Mouse (Mus musculus): ENCODE data around the gene Timp4. TPM values are rescaled to one million over a fixed set of nuclear protein-coding genes. Genes with fewer than 3 reads are reported as not detected.

Gene Timp4
- polyA plus RNA-seq, 1 experiment from 2014 or later = 0.05 TPM

DNA sequence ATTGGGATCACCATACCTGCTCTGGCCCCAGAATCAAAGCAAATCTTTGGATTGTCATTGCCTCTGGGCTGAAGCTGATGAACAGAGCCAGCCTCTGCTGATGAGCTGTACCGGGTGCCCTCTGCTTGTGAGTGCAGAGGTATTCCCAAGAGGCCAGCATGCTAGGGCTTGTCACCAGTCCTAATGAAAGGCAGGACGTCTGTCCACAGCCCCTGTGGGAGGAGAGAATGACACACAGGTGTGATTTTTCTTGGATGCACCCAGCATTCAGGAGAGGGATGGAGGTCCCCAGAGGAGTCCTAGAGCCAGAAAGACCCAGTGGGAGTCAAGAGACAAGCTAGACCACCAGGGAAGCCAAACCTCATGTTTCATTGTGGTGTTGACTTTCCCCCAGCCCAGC lies 27.6 kb upstream of the Timp4 start:
- Histone ChIP-seq H3K9me3 (ENCODE audit: control insufficient read depth, low read length) (no peaks in the 10 kb centered on the region), H3K4me2 (no peak overlapping the region), H3K4me3 (ENCODE audit: low read depth, low read length) (no peak overlapping the region), H3K27me3 (ENCODE audit: control insufficient read depth, insufficient read depth, low read length) (no peaks in the 10 kb centered on the region), H3K4me1 (ENCODE audit: control insufficient read depth, insufficient read depth, low read length) (no peaks in the 10 kb centered on the region), H3K9ac (ENCODE audit: low read length) (no peak overlapping the region), H3K36me3 (ENCODE audit: control insufficient read depth, insufficient read depth, low read length) (no peaks in the 10 kb centered on the region), H3K27ac (ENCODE audit: low read depth, low read length) (no peak overlapping the region)
- peak; percentile 14 for DNase-seq (ENCODE audit: low spot score, missing footprints)
- WGBS = 72% methylated on average over 2 of the region's 2 CpGs
- no peak for ATAC-seq (ENCODE audit: low FRiP score)

DNA sequence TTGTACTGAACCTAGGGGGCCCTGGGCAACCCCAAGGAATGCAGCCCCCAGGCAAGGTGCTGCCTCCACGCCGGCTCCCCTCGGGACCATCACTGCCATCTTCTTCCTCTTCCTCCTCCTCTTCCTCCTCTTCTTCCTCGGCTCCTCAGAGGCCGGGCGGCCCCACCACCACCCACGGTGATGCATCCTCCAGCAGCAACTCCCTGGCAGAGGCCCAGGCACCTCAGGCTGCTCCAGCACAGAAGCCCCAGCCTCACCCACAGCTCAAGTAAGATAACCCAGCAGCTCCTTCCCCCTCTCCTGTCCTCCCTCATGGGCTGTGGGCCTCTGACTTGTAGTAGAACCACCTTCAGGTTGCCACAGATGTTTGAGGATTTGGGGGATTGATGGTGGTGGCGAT lies 26.1 kb upstream of the Timp4 start:
- Histone ChIP-seq H3K36me3 (ENCODE audit: control insufficient read depth, insufficient read depth, low read length) (no peaks in the 10 kb centered on the region), H3K4me3 (ENCODE audit: low read depth, low read length) (no peak overlapping the region), H3K4me2 (no peak overlapping the region), H3K27me3 (ENCODE audit: control insufficient read depth, insufficient read depth, low read length) (no peaks in the 10 kb centered on the region), H3K4me1 (ENCODE audit: control insufficient read depth, insufficient read depth, low read length) (no peaks in the 10 kb centered on the region), H3K27ac (ENCODE audit: low read depth, low read length) (no peak overlapping the region), H3K9ac (ENCODE audit: low read length) (no peak overlapping the region), H3K9me3 (ENCODE audit: control insufficient read depth, low read length) (no peaks in the 10 kb centered on the region)
- WGBS = 81% methylated on average over 8 of the region's 8 CpGs
- DNase-seq (ENCODE audit: low spot score, missing footprints) (peak; percentile 35), ATAC-seq (ENCODE audit: low FRiP score) (no peak)

DNA sequence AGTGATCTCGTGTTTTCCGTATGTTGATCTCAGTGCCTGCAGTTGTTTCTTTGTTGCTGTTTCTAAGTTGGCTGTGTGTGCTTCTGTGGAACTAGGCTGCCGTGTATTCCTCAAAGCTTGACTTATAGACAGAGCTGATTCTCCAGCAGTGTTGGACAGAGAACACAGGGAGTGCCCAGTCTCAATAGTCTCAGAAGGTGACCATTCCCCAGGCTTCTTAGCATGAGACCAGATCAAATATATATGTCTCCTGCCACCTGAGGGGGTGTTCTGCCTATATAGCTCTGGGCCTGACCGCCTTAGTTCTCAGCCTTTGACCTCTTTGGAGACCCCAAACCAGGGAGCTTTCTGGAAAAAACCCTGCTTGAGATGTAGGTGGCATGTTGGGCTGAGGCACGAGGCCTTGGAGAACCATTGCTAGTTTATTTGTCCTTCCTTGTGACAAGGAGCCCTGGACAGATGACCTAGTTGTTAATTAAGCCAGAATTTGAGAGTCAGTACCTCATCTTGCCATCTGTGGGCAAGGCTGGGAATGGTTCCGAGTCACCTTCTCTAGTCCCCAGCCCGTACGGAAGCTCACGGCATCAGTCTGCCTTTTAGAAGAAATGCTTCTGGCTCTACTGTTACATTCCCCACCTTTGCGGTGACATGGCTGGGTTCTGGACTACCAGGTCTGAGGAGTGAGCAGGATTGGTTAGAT lies 23.3 kb upstream of the Timp4 start:
- Histone ChIP-seq H3K4me1 (ENCODE audit: control insufficient read depth, insufficient read depth, low read length) (peaks cover 3% of the 10 kb centered on the region; the same call in 1 of the 2 replicates), H3K9me3 (ENCODE audit: control insufficient read depth, low read length) (no peaks in the 10 kb centered on the region), H3K27me3 (ENCODE audit: control insufficient read depth, insufficient read depth, low read length) (no peaks in the 10 kb centered on the region), H3K27ac (ENCODE audit: low read depth, low read length) (no peak overlapping the region), H3K9ac (ENCODE audit: low read length) (no peak overlapping the region), H3K4me2 (no peak overlapping the region), H3K4me3 (ENCODE audit: low read depth, low read length) (no peak overlapping the region), H3K36me3 (ENCODE audit: control insufficient read depth, insufficient read depth, low read length) (no peaks in the 10 kb centered on the region)
- peak; percentile 73 for DNase-seq (ENCODE audit: low spot score, missing footprints)
- no peak for ATAC-seq (ENCODE audit: low FRiP score)
- WGBS = 90% methylated on average over 10 of the region's 10 CpGs

DNA sequence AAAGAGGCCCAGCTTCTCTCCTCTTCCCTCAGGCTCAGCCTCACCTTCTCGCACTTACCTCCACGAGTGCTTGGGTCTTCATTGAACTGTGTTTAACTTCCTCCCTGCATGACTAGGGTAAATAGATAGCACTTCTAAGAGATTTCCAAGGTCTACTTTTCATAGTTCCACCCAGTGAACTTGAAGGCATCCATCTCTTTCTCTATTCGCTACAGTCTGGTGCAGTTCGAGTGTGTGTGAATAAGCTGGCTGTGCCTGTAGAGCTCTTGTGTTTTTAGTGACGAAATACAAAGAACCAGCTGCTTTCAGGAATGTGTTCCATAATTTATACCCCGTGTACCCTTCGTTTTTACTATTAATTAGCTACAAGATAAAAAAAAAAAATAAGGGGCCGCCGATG lies 22.7 kb upstream of the Timp4 start:
- no peaks in the 10 kb centered on the region for H3K27me3 ChIP-seq (ENCODE audit: control insufficient read depth, insufficient read depth, low read length)
- no peak overlapping the region for H3K9ac ChIP-seq (ENCODE audit: low read length)
- WGBS = 91% methylated on average over 9 of the region's 9 CpGs
- H3K27ac ChIP-seq (ENCODE audit: low read depth, low read length) = no peak overlapping the region
- H3K4me3 ChIP-seq (ENCODE audit: low read depth, low read length) = no peak overlapping the region
- no peaks in the 10 kb centered on the region for H3K9me3 ChIP-seq (ENCODE audit: control insufficient read depth, low read length)
- DNase-seq (ENCODE audit: low spot score, missing footprints) = peak; percentile 8
- ATAC-seq (ENCODE audit: low FRiP score) = no peak
- H3K4me2 ChIP-seq = no peak overlapping the region
- H3K36me3 ChIP-seq (ENCODE audit: control insufficient read depth, insufficient read depth, low read length) = no peaks in the 10 kb centered on the region
- H3K4me1 ChIP-seq (ENCODE audit: control insufficient read depth, insufficient read depth, low read length) = peaks cover 3% of the 10 kb centered on the region; the same call in 1 of the 2 replicates

DNA sequence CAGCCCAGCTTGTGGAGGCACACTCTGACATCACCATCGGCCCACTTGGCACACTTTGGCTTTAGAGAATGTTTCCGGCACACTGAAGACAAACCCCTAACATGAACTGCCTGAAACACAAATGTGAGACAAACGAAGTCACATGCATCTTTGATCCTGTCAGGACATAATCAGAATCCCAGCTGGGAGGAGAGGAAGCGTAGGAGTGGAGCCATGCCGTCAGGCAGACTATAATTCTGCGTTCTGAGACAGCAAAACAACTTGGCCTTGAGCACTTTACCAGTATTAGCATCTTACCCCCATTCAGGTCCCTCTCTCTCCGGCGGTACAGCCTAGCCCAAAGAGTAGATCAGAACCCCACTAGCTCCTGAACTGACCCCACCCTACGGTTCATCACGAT lies 21.3 kb upstream of the Timp4 start:
- Histone ChIP-seq H3K9me3 (ENCODE audit: control insufficient read depth, low read length) (no peaks in the 10 kb centered on the region), H3K4me2 (no peak overlapping the region), H3K27ac (ENCODE audit: low read depth, low read length) (no peak overlapping the region), H3K4me3 (ENCODE audit: low read depth, low read length) (no peak overlapping the region), H3K36me3 (ENCODE audit: control insufficient read depth, insufficient read depth, low read length) (no peaks in the 10 kb centered on the region), H3K9ac (ENCODE audit: low read length) (no peak overlapping the region), H3K27me3 (ENCODE audit: control insufficient read depth, insufficient read depth, low read length) (no peaks in the 10 kb centered on the region), H3K4me1 (ENCODE audit: control insufficient read depth, insufficient read depth, low read length) (peaks cover 3% of the 10 kb centered on the region; the same call in 1 of the 2 replicates)
- 91% methylated on average over 10 of the region's 10 CpGs for WGBS
- ATAC-seq (ENCODE audit: low FRiP score) (no peak), DNase-seq (ENCODE audit: low spot score, missing footprints) (peak; percentile 64)

DNA sequence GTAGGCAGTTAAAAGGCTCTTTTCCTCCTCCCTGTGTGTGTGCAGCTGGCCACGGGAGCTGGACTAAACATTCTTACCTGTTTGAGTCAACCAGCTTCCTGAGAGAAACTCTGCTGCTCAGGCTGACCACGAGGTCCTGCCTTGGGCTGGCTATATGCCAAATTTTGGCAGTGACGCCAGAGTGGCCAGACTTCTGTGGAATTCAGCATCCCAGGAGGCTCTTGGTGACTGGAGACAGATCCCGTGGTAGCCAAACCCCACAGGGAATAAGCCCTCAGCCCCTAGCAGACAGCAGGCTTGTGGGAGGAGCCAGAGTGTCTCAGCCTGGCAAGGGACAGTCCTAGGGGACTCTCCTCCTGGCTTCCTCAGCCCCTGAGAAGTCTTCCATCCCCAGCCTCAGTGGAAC lies 19.9 kb upstream of the Timp4 start:
- H3K36me3 ChIP-seq (ENCODE audit: control insufficient read depth, insufficient read depth, low read length) = no peaks in the 10 kb centered on the region
- H3K4me2 ChIP-seq = no peak overlapping the region
- peaks cover 3% of the 10 kb centered on the region; the same call in 1 of the 2 replicates for H3K4me1 ChIP-seq (ENCODE audit: control insufficient read depth, insufficient read depth, low read length)
- H3K4me3 ChIP-seq (ENCODE audit: low read depth, low read length) = no peak overlapping the region
- H3K27me3 ChIP-seq (ENCODE audit: control insufficient read depth, insufficient read depth, low read length) = no peaks in the 10 kb centered on the region
- no peaks in the 10 kb centered on the region for H3K9me3 ChIP-seq (ENCODE audit: control insufficient read depth, low read length)
- 32% methylated on average over 4 of the region's 4 CpGs for WGBS
- DNase-seq (ENCODE audit: low spot score, missing footprints) = peak; percentile 65
- ATAC-seq (ENCODE audit: low FRiP score) = 0 out of 2 replicates have a peak, but pooled peaks have one; percentile 50
- no peak overlapping the region for H3K9ac ChIP-seq (ENCODE audit: low read length)
- no peak overlapping the region for H3K27ac ChIP-seq (ENCODE audit: low read depth, low read length)

DNA sequence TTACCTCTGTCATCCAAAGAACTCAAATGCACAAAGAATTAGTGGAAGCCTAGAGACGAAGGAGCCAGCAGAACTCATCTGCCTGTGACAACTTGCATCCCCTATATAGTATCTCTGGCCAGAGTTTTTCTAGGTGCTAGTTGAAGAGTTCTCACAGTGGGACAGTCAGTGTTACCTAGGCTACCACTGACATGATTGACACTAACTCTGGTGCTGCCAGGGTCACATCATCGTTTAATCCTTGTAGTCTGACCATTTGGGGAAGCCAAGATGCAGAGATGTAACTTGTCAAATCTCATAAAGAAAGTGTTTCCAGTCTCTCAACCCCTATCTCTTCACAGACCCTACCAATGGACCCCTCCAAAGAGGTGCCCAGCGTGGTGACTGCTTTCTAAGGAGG lies 19.3 kb upstream of the Timp4 start:
- DNase-seq (ENCODE audit: low spot score, missing footprints) (peak; percentile 62), ATAC-seq (ENCODE audit: low FRiP score) (no peak)
- no peak overlapping the region for H3K4me2 ChIP-seq
- H3K4me1 ChIP-seq (ENCODE audit: control insufficient read depth, insufficient read depth, low read length) = peaks cover 3% of the 10 kb centered on the region; the same call in 1 of the 2 replicates
- H3K27me3 ChIP-seq (ENCODE audit: control insufficient read depth, insufficient read depth, low read length) = no peaks in the 10 kb centered on the region
- 71% methylated on average over 3 of the region's 3 CpGs for WGBS
- no peak overlapping the region for H3K4me3 ChIP-seq (ENCODE audit: low read depth, low read length)
- H3K9ac ChIP-seq (ENCODE audit: low read length) = no peak overlapping the region
- H3K27ac ChIP-seq (ENCODE audit: low read depth, low read length) = no peak overlapping the region
- no peaks in the 10 kb centered on the region for H3K36me3 ChIP-seq (ENCODE audit: control insufficient read depth, insufficient read depth, low read length)
- H3K9me3 ChIP-seq (ENCODE audit: control insufficient read depth, low read length) = no peaks in the 10 kb centered on the region

DNA sequence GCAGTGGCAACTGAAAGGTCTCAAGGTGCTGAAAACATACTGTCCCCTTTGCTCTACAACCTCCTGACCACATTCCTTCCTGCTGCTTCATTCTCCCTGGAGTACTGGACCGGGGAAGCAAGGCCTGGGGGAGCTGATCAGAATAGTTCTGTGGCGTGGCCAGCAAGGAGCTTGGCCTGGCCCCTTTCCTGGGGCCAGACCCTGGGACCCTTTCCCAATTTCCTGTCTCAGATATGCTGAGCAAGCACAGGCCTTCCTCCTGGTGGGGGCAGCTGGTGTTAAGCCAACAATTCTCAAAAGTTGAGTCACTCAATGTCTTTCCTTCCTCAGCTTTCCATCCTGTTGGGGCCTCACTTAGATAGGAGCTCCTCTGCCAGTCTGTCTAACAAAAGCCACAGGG lies 18.1 kb upstream of the Timp4 start:
- H3K27me3 ChIP-seq (ENCODE audit: control insufficient read depth, insufficient read depth, low read length) = no peaks in the 10 kb centered on the region
- H3K9ac ChIP-seq (ENCODE audit: low read length) = no peak overlapping the region
- 74% methylated on average over 2 of the region's 2 CpGs for WGBS
- ATAC-seq (ENCODE audit: low FRiP score) = no peak
- no peak overlapping the region for H3K4me2 ChIP-seq
- peaks cover 3% of the 10 kb centered on the region; the same call in 1 of the 2 replicates for H3K4me1 ChIP-seq (ENCODE audit: control insufficient read depth, insufficient read depth, low read length)
- H3K36me3 ChIP-seq (ENCODE audit: control insufficient read depth, insufficient read depth, low read length) = no peaks in the 10 kb centered on the region
- no peak overlapping the region for H3K4me3 ChIP-seq (ENCODE audit: low read depth, low read length)
- DNase-seq (ENCODE audit: low spot score, missing footprints) = no peak
- no peaks in the 10 kb centered on the region for H3K9me3 ChIP-seq (ENCODE audit: control insufficient read depth, low read length)
- no peak overlapping the region for H3K27ac ChIP-seq (ENCODE audit: low read depth, low read length)

DNA sequence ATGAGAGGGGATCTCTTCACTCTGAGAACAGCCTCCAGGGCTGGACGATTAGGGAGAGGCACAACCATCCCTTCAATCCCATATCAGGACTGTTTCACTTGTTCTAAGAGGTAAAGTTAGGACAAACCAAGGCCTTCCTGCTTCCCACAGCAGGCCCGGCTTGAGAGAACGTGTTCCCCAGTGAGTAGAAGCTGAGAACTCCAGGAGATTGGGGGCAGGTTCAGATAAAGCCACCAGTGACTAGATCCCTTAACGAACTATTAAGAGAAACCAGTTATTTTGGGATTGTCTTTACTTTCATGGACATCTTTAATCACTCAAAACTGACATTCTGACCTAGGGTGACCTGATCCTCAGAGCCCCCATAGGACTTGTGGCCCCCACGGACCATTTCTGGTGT lies 17.6 kb upstream of the Timp4 start:
- WGBS = 74% methylated on average over 5 of the region's 5 CpGs
- ATAC-seq (ENCODE audit: low FRiP score) = no peak

More for the DNA sequence above, 17.6 kb upstream of the Timp4 start:
- Histone ChIP-seq H3K27me3 (ENCODE audit: control insufficient read depth, insufficient read depth, low read length) (no peaks in the 10 kb centered on the region), H3K9me3 (ENCODE audit: control insufficient read depth, low read length) (no peaks in the 10 kb centered on the region), H3K27ac (ENCODE audit: low read depth, low read length) (no peak overlapping the region), H3K36me3 (ENCODE audit: control insufficient read depth, insufficient read depth, low read length) (no peaks in the 10 kb centered on the region), H3K4me1 (ENCODE audit: control insufficient read depth, insufficient read depth, low read length) (peaks cover 3% of the 10 kb centered on the region; the same call in 1 of the 2 replicates), H3K4me3 (ENCODE audit: low read depth, low read length) (no peak overlapping the region), H3K9ac (ENCODE audit: low read length) (no peak overlapping the region), H3K4me2 (no peak overlapping the region)
- peak; percentile 17 for DNase-seq (ENCODE audit: low spot score, missing footprints)
